Mouse (Mus musculus) WW6 (cell line): ENCODE results near the gene 2310039H08Rik.

Source experiments
- DNase-seq: peaks from one replicate; pipeline ENCODE4 v3.0.0-alpha.2; 2013; ENCODE audit warnings: low read depth, low spot score

The 2310039H08Rik gene

GRCm38 (mm10) chr17:46772404-46773277, at the start of gene 2310039H08Rik:
Gene 2310039H08Rik (plus strand): TSS chr17:46772635.
- DNase-seq: peak; percentile 74

- DNase-seq: no peak
These were observed 47.9 kb upstream of the 2310039H08Rik start for GRCm38 (mm10) chr17:46724477-46725084.

GRCm38 (mm10) chr17:46725273-46725672, 47.2 kb upstream of the 2310039H08Rik start:
- no peak for DNase-seq

- DNase-seq: no peak
These were observed 46.4 kb upstream of the 2310039H08Rik start for GRCm38 (mm10) chr17:46725731-46726645.

GRCm38 (mm10) chr17:46727271-46727670, 45.2 kb upstream of the 2310039H08Rik start:
- DNase-seq: no peak

- DNase-seq: no peak
These were observed 44.4 kb upstream of the 2310039H08Rik start for GRCm38 (mm10) chr17:46728021-46728420.

- no peak for DNase-seq
These were observed 43.9 kb upstream of the 2310039H08Rik start for GRCm38 (mm10) chr17:46728496-46728895.

GRCm38 (mm10) chr17:46728904-46729318, 43.5 kb upstream of the 2310039H08Rik start, which contains the start of gene Gnmt:
Gene Gnmt (minus strand): TSS chr17:46729168.
- DNase-seq: no peak

GRCm38 (mm10) chr17:46734055-46734454, 38.4 kb upstream of the 2310039H08Rik start:
- DNase-seq: no peak

GRCm38 (mm10) chr17:46735287-46735686, 37.1 kb upstream of the 2310039H08Rik start:
- DNase-seq: no peak

- DNase-seq: no peak
These were observed 36.3 kb upstream of the 2310039H08Rik start for GRCm38 (mm10) chr17:46736160-46736559.

GRCm38 (mm10) chr17:46741305-46741704, 31.1 kb upstream of the 2310039H08Rik start:
- no peak for DNase-seq

- no peak for DNase-seq
These were observed 29.4 kb upstream of the 2310039H08Rik start for GRCm38 (mm10) chr17:46742986-46743385.

GRCm38 (mm10) chr17:46745506-46745905, 26.9 kb upstream of the 2310039H08Rik start:
- DNase-seq: no peak

GRCm38 (mm10) chr17:46747234-46747633, 25.2 kb upstream of the 2310039H08Rik start:
- no peak for DNase-seq

GRCm38 (mm10) chr17:46747806-46748205, 24.6 kb upstream of the 2310039H08Rik start:
- DNase-seq: no peak

- DNase-seq: no peak
These were observed 23.2 kb upstream of the 2310039H08Rik start for GRCm38 (mm10) chr17:46749282-46749681.

- no peak for DNase-seq
These were observed 21.9 kb upstream of the 2310039H08Rik start for GRCm38 (mm10) chr17:46750580-46750979.

- DNase-seq: no peak
These were observed 21.2 kb upstream of the 2310039H08Rik start for GRCm38 (mm10) chr17:46751056-46751793.

GRCm38 (mm10) chr17:46751794-46752556, 20.5 kb upstream of the 2310039H08Rik start, which contains the start of gene Cnpy3:
Gene Cnpy3 (minus strand): TSS chr17:46752214.
- peak; percentile 98 for DNase-seq
